Mouse (Mus musculus) limb, embryonic 15.5 days (tissue): ENCODE results near the gene Syt7. TPM values are rescaled to one million over a fixed set of nuclear protein-coding genes. Genes with fewer than 3 reads are reported as not detected.

Experiments
- ATAC-seq: fragments of 200-750 bp; cut with Nextera tagmentation; 2 replicates; pipeline ENCODE4 v1.8.0; 2017; ENCODE audit warnings: low read depth, moderate TSS enrichment; ENCODE audit not compliant: insufficient number of reproducible peaks, low FRiP score, low TSS enrichment
- H3K27ac ChIP-seq: fragments of 300-500 bp; sonication (generic); 2 replicates; pipeline ENCODE4 v1.5.1; 2015; ENCODE audit warnings: moderate library complexity, mild to moderate bottlenecking, inconsistent platforms
- H3K27me3 ChIP-seq: fragments of 300-500 bp; sonication (generic); 2 replicates; pipeline ENCODE4 v1.6.1; 2015; ENCODE audit warnings: inconsistent platforms
- H3K36me3 ChIP-seq: fragments of 300-500 bp; sonication (generic); 2 replicates; pipeline ENCODE4 v1.6.1; 2015; ENCODE audit warnings: inconsistent platforms
- H3K4me1 ChIP-seq: fragments of 300-500 bp; sonication (generic); 2 replicates; pipeline ENCODE4 v1.6.1; 2015; ENCODE audit warnings: inconsistent platforms
- H3K4me2 ChIP-seq: fragments of 300-500 bp; sonication (generic); 2 replicates; pipeline ENCODE4 v1.6.1; 2015; ENCODE audit warnings: mild to moderate bottlenecking, inconsistent platforms
- H3K4me3 ChIP-seq: fragments of 300-500 bp; sonication (generic); 2 replicates; pipeline ENCODE4 v1.5.1; 2015; ENCODE audit warnings: mild to moderate bottlenecking, inconsistent platforms
- H3K9ac ChIP-seq: fragments of 300-500 bp; sonication (generic); 2 replicates; pipeline ENCODE4 v1.6.1; 2015; ENCODE audit warnings: inconsistent platforms
- H3K9me3 ChIP-seq: fragments of 300-500 bp; sonication (generic); 2 replicates; pipeline ENCODE4 v1.6.1; 2016; ENCODE audit warnings: inconsistent platforms
- WGBS: fragments of 180-500 bp; shearing (Covaris S2); methylation state at CpG from one replicate; pipeline ENCODE4 v1.1.7; 2015; 5-methylcytosine and 5-hydroxymethylcytosine counted together
- polyA plus RNA-seq: library from polyadenylated mRNA; unstranded; fragments of >200 nt; fragmentation: Nextera tagmentation; extraction: Ambion mirVana; gene quantifications from 2 replicates; pipeline ENCODE4 v1.2.1, GENCODE M21; 2015

Syt7 gene
- polyA plus RNA-seq, 1 experiment from 2014 or later, result 1.4 TPM

GRCm38 (mm10) chr19:10473779-10474178, 84.9 kb downstream of the Syt7 start:
- 16% methylated on average over 6 of the region's 6 CpGs for WGBS
- ATAC-seq, result no peak
- no peak overlapping the region for H3K4me3 ChIP-seq
- H3K36me3 ChIP-seq, result no peaks in the 10 kb centered on the region
- no peaks in the 10 kb centered on the region for H3K4me1 ChIP-seq
- H3K27me3 ChIP-seq, result no peaks in the 10 kb centered on the region
- no peak overlapping the region for H3K9ac ChIP-seq
- no peak overlapping the region for H3K27ac ChIP-seq
- H3K4me2 ChIP-seq, result no peak overlapping the region
- no peaks in the 10 kb centered on the region for H3K9me3 ChIP-seq

GRCm38 (mm10) chr19:10479541-10479940, 90.7 kb downstream of the Syt7 start:
- H3K27me3 ChIP-seq, result no peaks in the 10 kb centered on the region; the same call in 1 of the 2 replicates
- no peaks in the 10 kb centered on the region for H3K9me3 ChIP-seq
- no peaks in the 10 kb centered on the region for H3K36me3 ChIP-seq
- H3K27ac ChIP-seq, result no peak overlapping the region
- H3K4me1 ChIP-seq, result no peaks in the 10 kb centered on the region
- no peak for ATAC-seq
- H3K4me3 ChIP-seq, result no peak overlapping the region
- WGBS, result 41% methylated on average over 4 of the region's 4 CpGs
- no peak overlapping the region for H3K9ac ChIP-seq
- no peak overlapping the region for H3K4me2 ChIP-seq

- Histone ChIP-seq H3K27me3 (peaks cover 12% of the 10 kb centered on the region), H3K9me3 (no peaks in the 10 kb centered on the region), H3K27ac (no peak within 1 kb of the TSS), H3K4me1 (0 out of 2 replicates have a peak, but pooled peaks cover 2% of the 10 kb centered on the region), H3K4me3 (no peak within 1 kb of the TSS), H3K36me3 (no peaks in the 10 kb centered on the region), H3K9ac (no peak within 1 kb of the TSS), H3K4me2 (no peak within 1 kb of the TSS)
- whole genome bisulfite sequencing, result 33% methylated on average over 6 of the region's 6 CpGs
- ATAC-seq, result no peak
These were observed 93.8 kb downstream of the Syt7 start, which contains the start of gene Ppp1r32 for GRCm38 (mm10) chr19:10482703-10483102. Ppp1r32 (minus strand) TSS chr19:10482928.

GRCm38 (mm10) chr19:10486264-10486738, 97.4 kb downstream of the Syt7 start:
- WGBS, result 14% methylated on average over 9 of the region's 9 CpGs
- no peak overlapping the region for H3K9ac ChIP-seq
- H3K4me3 ChIP-seq, result no peak overlapping the region
- peaks cover 13% of the 10 kb centered on the region for H3K27me3 ChIP-seq
- H3K4me1 ChIP-seq, result 0 out of 2 replicates have a peak, but pooled peaks cover 2% of the 10 kb centered on the region
- no peaks in the 10 kb centered on the region for H3K36me3 ChIP-seq
- no peak for ATAC-seq
- no peaks in the 10 kb centered on the region for H3K9me3 ChIP-seq
- no peak overlapping the region for H3K27ac ChIP-seq
- H3K4me2 ChIP-seq, result no peak overlapping the region

- WGBS, result 88% methylated on average over 1 of the region's 1 CpGs
- Histone ChIP-seq H3K4me3 (no peak overlapping the region), H3K9me3 (no peaks in the 10 kb centered on the region), H3K4me1 (no peaks in the 10 kb centered on the region), H3K27ac (no peak overlapping the region), H3K9ac (no peak overlapping the region), H3K4me2 (no peak overlapping the region), H3K36me3 (peaks cover 17% of the 10 kb centered on the region), H3K27me3 (no peaks in the 10 kb centered on the region)
- no peak for ATAC-seq
These were observed 106.8 kb downstream of the Syt7 start for GRCm38 (mm10) chr19:10495670-10496069.

- Histone ChIP-seq H3K9ac (no peak overlapping the region), H3K36me3 (peaks cover 30% of the 10 kb centered on the region), H3K4me2 (no peak overlapping the region), H3K27me3 (no peaks in the 10 kb centered on the region), H3K4me3 (no peak overlapping the region), H3K9me3 (no peaks in the 10 kb centered on the region), H3K4me1 (no peaks in the 10 kb centered on the region), H3K27ac (no peak overlapping the region)
- ATAC-seq, result no peak
- 65% methylated on average over 2 of the region's 2 CpGs for WGBS
These were observed 108.1 kb downstream of the Syt7 start for GRCm38 (mm10) chr19:10496976-10497375.

- no peak for ATAC-seq
- no peaks in the 10 kb centered on the region for H3K27me3 ChIP-seq
- no peak overlapping the region for H3K27ac ChIP-seq
- H3K9ac ChIP-seq, result no peak overlapping the region
- no peaks in the 10 kb centered on the region for H3K9me3 ChIP-seq
- H3K4me3 ChIP-seq, result no peak overlapping the region
- no peak overlapping the region for H3K4me2 ChIP-seq
- 55% methylated on average over 8 of the region's 8 CpGs for WGBS
- H3K36me3 ChIP-seq, result peaks cover 32% of the 10 kb centered on the region
- H3K4me1 ChIP-seq, result no peaks in the 10 kb centered on the region
These were observed 108.7 kb downstream of the Syt7 start for GRCm38 (mm10) chr19:10497512-10498160.

GRCm38 (mm10) chr19:10500581-10500980, 111.7 kb downstream of the Syt7 start:
- peaks cover 50% of the 10 kb centered on the region for H3K36me3 ChIP-seq
- H3K9me3 ChIP-seq, result no peaks in the 10 kb centered on the region
- no peak overlapping the region for H3K4me3 ChIP-seq
- ATAC-seq, result no peak
- no peak overlapping the region for H3K27ac ChIP-seq
- H3K9ac ChIP-seq, result no peak overlapping the region
- no peaks in the 10 kb centered on the region for H3K4me1 ChIP-seq
- H3K27me3 ChIP-seq, result no peaks in the 10 kb centered on the region
- H3K4me2 ChIP-seq, result no peak overlapping the region
- WGBS, result 93% methylated on average over 8 of the region's 8 CpGs

GRCm38 (mm10) chr19:10502571-10502970, 113.7 kb downstream of the Syt7 start:
- Histone ChIP-seq H3K27me3 (no peaks in the 10 kb centered on the region), H3K36me3 (peaks cover 62% of the 10 kb centered on the region), H3K4me2 (no peak overlapping the region), H3K27ac (no peak overlapping the region), H3K4me1 (no peaks in the 10 kb centered on the region), H3K4me3 (no peak overlapping the region), H3K9me3 (no peaks in the 10 kb centered on the region), H3K9ac (no peak overlapping the region)
- 13% methylated on average over 4 of the region's 4 CpGs for WGBS
- ATAC-seq, result no peak

Other genes with a start within 250 kb of the Syt7 start
- 79.8 and 81.1 TPM in 2 replicates for gene Fads1, start 206.2 kb upstream of the Syt7 start, polyA plus RNA-seq
- gene Tmem258, start 185.1 kb upstream of the Syt7 start, polyA plus RNA-seq, result 379 and 471 TPM in 2 replicates
- 65.9 and 66.7 TPM in 2 replicates for gene Fen1, start 184.9 kb upstream of the Syt7 start, polyA plus RNA-seq
- 0.55 and 0.60 TPM in 2 replicates for gene Myrf, start 148.3 kb upstream of the Syt7 start, polyA plus RNA-seq
- gene Dagla, start 84.2 kb upstream of the Syt7 start, polyA plus RNA-seq, result 3.1 and 3.3 TPM in 2 replicates
- 0.46 and 0.68 TPM in 2 replicates for gene Lrrc10b, start 68.4 kb downstream of the Syt7 start, polyA plus RNA-seq
- 0.13 and 0.30 TPM in 2 replicates for gene Ppp1r32, start 93.8 kb downstream of the Syt7 start, polyA plus RNA-seq
- 38.2 and 39.2 TPM in 2 replicates for gene Cpsf7, start 136.2 kb downstream of the Syt7 start, polyA plus RNA-seq
- gene Sdhaf2, start 137.1 kb downstream of the Syt7 start, polyA plus RNA-seq, result 59.5 and 60.3 TPM in 2 replicates
- 34.2 and 37.3 TPM in 2 replicates for gene Tmem216, start 167.1 kb downstream of the Syt7 start, polyA plus RNA-seq
- 21.6 and 25.8 TPM in 2 replicates for gene Cyb561a3, start 188.1 kb downstream of the Syt7 start, polyA plus RNA-seq
- gene Tmem138, start 188.3 kb downstream of the Syt7 start, polyA plus RNA-seq, result 26.8 and 31.1 TPM in 2 replicates
- gene Ddb1, start 216.2 kb downstream of the Syt7 start, polyA plus RNA-seq, result 350 and 363 TPM in 2 replicates
- gene Tkfc, start 216.6 kb downstream of the Syt7 start, polyA plus RNA-seq, result 12.0 and 13.2 TPM in 2 replicates
- 2.8 and 3.1 TPM in 2 replicates for gene Vwce, start 245.1 kb downstream of the Syt7 start, polyA plus RNA-seq